Mouse (Mus musculus): Measurements from ENCODE around the gene D17H6S53E. TPM values are rescaled to one million over a fixed set of nuclear protein-coding genes. Genes with fewer than 3 reads are reported as not detected.

The D17H6S53E gene
- polyA plus RNA-seq, 1 experiment from 2014 or later, result 6.0 TPM

GRCm38 (mm10) chr17:35157661-35158175 lies 31.5 kb downstream of the D17H6S53E start:
- 92% methylated on average over 8 of the region's 8 CpGs for WGBS
- Histone ChIP-seq H3K4me1 (replicated peaks; ENCODE audit: control insufficient read depth, insufficient read depth, low read length) (peaks cover 11% of the 10 kb centered on the region), H3K9me3 (ENCODE audit: control insufficient read depth, low read length) (no peaks in the 10 kb centered on the region), H3K4me2 (no peak overlapping the region), H3K4me3 (ENCODE audit: low read depth, low read length) (no peak overlapping the region), H3K27ac (ENCODE audit: low read depth, low read length) (no peak overlapping the region), H3K9ac (ENCODE audit: low read depth, low read length) (no peak overlapping the region), H3K27me3 (replicated peaks; ENCODE audit: control insufficient read depth, insufficient read depth, low read length) (no peaks in the 10 kb centered on the region), H3K36me3 (ENCODE audit: control insufficient read depth, insufficient read depth, low read length) (peaks cover 96% of the 10 kb centered on the region)
- no peak for ATAC-seq (replicated peaks; ENCODE audit: low FRiP score)
- DNase-seq (ENCODE audit: low spot score), result no peak

- H3K4me2 ChIP-seq, result no peak overlapping the region
- H3K4me1 ChIP-seq (replicated peaks; ENCODE audit: control insufficient read depth, insufficient read depth, low read length), result peaks cover 15% of the 10 kb centered on the region
- no peaks in the 10 kb centered on the region for H3K9me3 ChIP-seq (ENCODE audit: control insufficient read depth, low read length)
- DNase-seq (ENCODE audit: low spot score) (no peak), ATAC-seq (replicated peaks; ENCODE audit: low FRiP score) (no peak)
- H3K4me3 ChIP-seq (ENCODE audit: low read depth, low read length), result no peak overlapping the region
- H3K36me3 ChIP-seq (ENCODE audit: control insufficient read depth, insufficient read depth, low read length), result peaks cover 85% of the 10 kb centered on the region
- H3K9ac ChIP-seq (ENCODE audit: low read depth, low read length), result no peak overlapping the region; the same call in 1 of the 2 replicates
- H3K27me3 ChIP-seq (replicated peaks; ENCODE audit: control insufficient read depth, insufficient read depth, low read length), result no peaks in the 10 kb centered on the region
- no peak overlapping the region for H3K27ac ChIP-seq (ENCODE audit: low read depth, low read length)
- WGBS, result 95% methylated on average over 16 of the region's 16 CpGs
Measured at GRCm38 (mm10) chr17:35158850-35159593, 32.8 kb downstream of the D17H6S53E start.

DNA sequence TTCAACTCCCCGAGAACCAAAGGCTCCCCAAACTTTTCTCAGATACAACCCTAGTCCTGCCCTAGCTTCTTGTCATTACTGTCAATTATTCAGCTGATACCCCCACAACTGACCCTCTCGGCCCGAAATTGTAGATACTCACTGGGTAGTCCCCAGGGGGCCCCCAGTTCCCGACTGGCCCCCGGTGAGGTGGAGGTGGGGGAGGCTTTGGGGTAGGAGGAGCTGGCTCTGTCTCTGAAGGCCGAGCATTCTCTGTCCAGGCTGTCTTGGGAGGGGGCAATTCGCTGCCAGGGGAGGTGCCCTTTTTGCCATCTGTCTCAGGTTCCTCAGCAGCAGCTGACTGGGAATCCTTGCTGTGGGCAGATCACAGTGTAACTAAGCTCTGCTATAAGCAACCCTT lies 33.5 kb downstream of the D17H6S53E start:
- Histone ChIP-seq H3K27ac (ENCODE audit: low read depth, low read length) (no peak overlapping the region), H3K9me3 (ENCODE audit: control insufficient read depth, low read length) (no peaks in the 10 kb centered on the region), H3K4me2 (no peak overlapping the region), H3K4me3 (ENCODE audit: low read depth, low read length) (no peak overlapping the region), H3K36me3 (ENCODE audit: control insufficient read depth, insufficient read depth, low read length) (peaks cover 79% of the 10 kb centered on the region), H3K27me3 (replicated peaks; ENCODE audit: control insufficient read depth, insufficient read depth, low read length) (no peaks in the 10 kb centered on the region), H3K9ac (ENCODE audit: low read depth, low read length) (no peak overlapping the region), H3K4me1 (replicated peaks; ENCODE audit: control insufficient read depth, insufficient read depth, low read length) (peaks cover 15% of the 10 kb centered on the region)
- ATAC-seq (replicated peaks; ENCODE audit: low FRiP score) (no peak), DNase-seq (ENCODE audit: low spot score) (no peak)
- 86% methylated on average over 7 of the region's 7 CpGs for WGBS

DNA sequence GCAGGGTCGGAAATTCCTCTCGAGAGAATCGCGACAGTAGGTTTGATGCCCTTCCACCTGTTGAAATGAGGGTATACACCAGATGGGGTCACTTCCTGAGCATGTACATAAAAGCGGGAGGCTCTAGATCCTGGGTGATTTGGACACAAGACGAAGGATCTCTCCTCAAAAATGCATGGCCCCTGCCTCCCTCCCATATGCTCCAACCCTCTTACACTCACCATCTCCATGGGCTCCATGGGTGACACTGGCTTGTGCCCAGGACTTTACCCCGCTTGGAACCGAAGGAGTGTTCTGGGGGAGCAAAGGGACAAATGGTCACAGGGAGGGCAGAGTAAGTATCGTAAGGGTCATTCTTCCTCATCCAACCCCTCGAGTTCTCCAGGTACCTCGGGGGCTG lies 35.2 kb downstream of the D17H6S53E start:
- no peak overlapping the region for H3K27ac ChIP-seq (ENCODE audit: low read depth, low read length)
- H3K4me2 ChIP-seq, result peak overlapping the region; percentile 97
- WGBS, result 88% methylated on average over 11 of the region's 11 CpGs
- peaks cover 18% of the 10 kb centered on the region for H3K4me1 ChIP-seq (replicated peaks; ENCODE audit: control insufficient read depth, insufficient read depth, low read length)
- H3K36me3 ChIP-seq (ENCODE audit: control insufficient read depth, insufficient read depth, low read length), result peaks cover 63% of the 10 kb centered on the region
- no peak for DNase-seq (ENCODE audit: low spot score)
- ATAC-seq (replicated peaks; ENCODE audit: low FRiP score), result no peak
- H3K27me3 ChIP-seq (replicated peaks; ENCODE audit: control insufficient read depth, insufficient read depth, low read length), result no peaks in the 10 kb centered on the region
- H3K9ac ChIP-seq (ENCODE audit: low read depth, low read length), result no peak overlapping the region
- peak overlapping the region; percentile 18; the same call in 1 of the 2 replicates for H3K4me3 ChIP-seq (ENCODE audit: low read depth, low read length)
- no peaks in the 10 kb centered on the region for H3K9me3 ChIP-seq (ENCODE audit: control insufficient read depth, low read length)

GRCm38 (mm10) chr17:35162121-35162520 lies 35.9 kb downstream of the D17H6S53E start:
- H3K4me1 ChIP-seq (replicated peaks; ENCODE audit: control insufficient read depth, insufficient read depth, low read length), result peaks cover 18% of the 10 kb centered on the region
- H3K4me3 ChIP-seq (ENCODE audit: low read depth, low read length), result 0 out of 2 replicates have a peak overlapping the region, but pooled peaks have one; percentile 18
- no peaks in the 10 kb centered on the region for H3K9me3 ChIP-seq (ENCODE audit: control insufficient read depth, low read length)
- WGBS, result 81% methylated on average over 14 of the region's 14 CpGs
- H3K27ac ChIP-seq (ENCODE audit: low read depth, low read length), result no peak overlapping the region
- peak overlapping the region; percentile 40 for H3K9ac ChIP-seq (ENCODE audit: low read depth, low read length)
- ATAC-seq (replicated peaks; ENCODE audit: low FRiP score) (no peak), DNase-seq (ENCODE audit: low spot score) (no peak)
- peak overlapping the region; percentile 97 for H3K4me2 ChIP-seq
- peaks cover 56% of the 10 kb centered on the region for H3K36me3 ChIP-seq (ENCODE audit: control insufficient read depth, insufficient read depth, low read length)
- H3K27me3 ChIP-seq (replicated peaks; ENCODE audit: control insufficient read depth, insufficient read depth, low read length), result no peaks in the 10 kb centered on the region

DNA sequence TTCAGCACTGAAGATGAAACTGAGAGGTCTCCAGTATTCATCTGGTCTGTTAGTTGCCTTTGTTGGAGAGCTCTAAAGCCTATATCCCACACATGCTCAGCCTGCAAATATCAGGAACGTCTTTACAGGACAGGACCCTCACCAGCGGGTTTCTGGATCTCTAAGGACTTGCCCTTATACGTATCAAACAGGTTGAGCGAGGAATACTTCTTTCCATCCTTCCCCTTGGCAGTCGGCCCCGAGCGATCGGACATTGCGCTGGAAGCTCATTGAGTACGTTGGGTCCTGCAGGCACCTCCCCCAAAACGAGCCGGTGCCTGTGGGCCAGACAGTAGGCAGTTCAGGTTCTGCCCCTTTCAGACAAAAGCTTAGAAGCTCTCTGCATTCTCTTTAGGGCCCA lies 36.6 kb downstream of the D17H6S53E start:
- peak overlapping the region; percentile 97 for H3K4me2 ChIP-seq
- WGBS, result 63% methylated on average over 12 of the region's 12 CpGs
- no peaks in the 10 kb centered on the region for H3K9me3 ChIP-seq (ENCODE audit: control insufficient read depth, low read length)
- peaks cover 50% of the 10 kb centered on the region for H3K36me3 ChIP-seq (ENCODE audit: control insufficient read depth, insufficient read depth, low read length)
- H3K27me3 ChIP-seq (replicated peaks; ENCODE audit: control insufficient read depth, insufficient read depth, low read length), result no peaks in the 10 kb centered on the region
- DNase-seq (ENCODE audit: low spot score) (no peak), ATAC-seq (replicated peaks; ENCODE audit: low FRiP score) (no peak)
- H3K4me1 ChIP-seq (replicated peaks; ENCODE audit: control insufficient read depth, insufficient read depth, low read length), result peaks cover 18% of the 10 kb centered on the region
- peak overlapping the region; percentile 99 for H3K4me3 ChIP-seq (ENCODE audit: low read depth, low read length)
- H3K9ac ChIP-seq (ENCODE audit: low read depth, low read length), result peak overlapping the region; percentile 99
- H3K27ac ChIP-seq (ENCODE audit: low read depth, low read length), result no peak overlapping the region

GRCm38 (mm10) chr17:35163326-35164081 lies 37.3 kb downstream of the D17H6S53E start:
- H3K4me1 ChIP-seq (replicated peaks; ENCODE audit: control insufficient read depth, insufficient read depth, low read length), result peaks cover 18% of the 10 kb centered on the region
- peak overlapping the region; percentile 97 for H3K4me2 ChIP-seq
- no peak for ATAC-seq (replicated peaks; ENCODE audit: low FRiP score)
- H3K36me3 ChIP-seq (ENCODE audit: control insufficient read depth, insufficient read depth, low read length), result peaks cover 42% of the 10 kb centered on the region
- H3K27me3 ChIP-seq (replicated peaks; ENCODE audit: control insufficient read depth, insufficient read depth, low read length), result no peaks in the 10 kb centered on the region
- peak overlapping the region; percentile 99 for H3K4me3 ChIP-seq (ENCODE audit: low read depth, low read length)
- 16% methylated on average over 8 of the region's 8 CpGs for WGBS
- H3K27ac ChIP-seq (ENCODE audit: low read depth, low read length), result peak overlapping the region; percentile 81
- DNase-seq (ENCODE audit: low spot score), result no peak
- H3K9ac ChIP-seq (ENCODE audit: low read depth, low read length), result peak overlapping the region; percentile 99
- no peaks in the 10 kb centered on the region for H3K9me3 ChIP-seq (ENCODE audit: control insufficient read depth, low read length)

- Histone ChIP-seq H3K27ac (ENCODE audit: low read depth, low read length) (peak overlapping the region; percentile 81), H3K4me3 (ENCODE audit: low read depth, low read length) (peak overlapping the region; percentile 99), H3K36me3 (ENCODE audit: control insufficient read depth, insufficient read depth, low read length) (peaks cover 35% of the 10 kb centered on the region), H3K9ac (ENCODE audit: low read depth, low read length) (peak overlapping the region; percentile 99), H3K27me3 (replicated peaks; ENCODE audit: control insufficient read depth, insufficient read depth, low read length) (no peaks in the 10 kb centered on the region), H3K9me3 (ENCODE audit: control insufficient read depth, low read length) (no peaks in the 10 kb centered on the region), H3K4me1 (replicated peaks; ENCODE audit: control insufficient read depth, insufficient read depth, low read length) (peaks cover 18% of the 10 kb centered on the region), H3K4me2 (peak overlapping the region; percentile 97)
- 0% methylated on average over 24 of the region's 28 CpGs for WGBS
- ATAC-seq (replicated peaks; ENCODE audit: low FRiP score), result no peak
- DNase-seq (ENCODE audit: low spot score), result no peak
Measured at GRCm38 (mm10) chr17:35164218-35164567, 38.0 kb downstream of the D17H6S53E start.

All from liver, embryonic 11.5 days (tissue).